Mouse (Mus musculus) stomach, postnatal 0 days (tissue): Measurements from ENCODE around the gene Araf. TPM values are rescaled to one million over a fixed set of nuclear protein-coding genes. Genes with fewer than 3 reads are reported as not detected.
A peak's percentile ranks its signal among the peaks of the same experiment; 100 is the strongest.

Experiments
- ATAC-seq: fragments of 200-750 bp; cut with Nextera tagmentation; 2 replicates; pipeline ENCODE4 v1.8.0; 2017; ENCODE audit not compliant: low FRiP score, low TSS enrichment
- DNase-seq: peaks from one replicate; pipeline ENCODE4 v3.0.0-alpha.2; 2016; ENCODE audit warnings: low spot score
- H3K27ac ChIP-seq: fragments of 300-500 bp; sonication (generic); replicated peaks from 2 replicates; pipeline ENCODE4 v1.5.1; 2014; ENCODE audit warnings: mild to moderate bottlenecking, control low read depth
- H3K27me3 ChIP-seq: fragments of 300-500 bp; sonication (generic); 2 replicates; pipeline ENCODE4 v1.6.1; 2014; ENCODE audit warnings: low read length; ENCODE audit not compliant: control insufficient read depth, insufficient read depth
- H3K36me3 ChIP-seq: fragments of 300-500 bp; sonication (generic); 2 replicates; pipeline ENCODE4 v1.6.1; 2014; ENCODE audit warnings: low read length, mixed read lengths; ENCODE audit not compliant: control insufficient read depth, insufficient read depth
- H3K4me1 ChIP-seq: fragments of 300-500 bp; sonication (generic); replicated peaks from 2 replicates; pipeline ENCODE4 v1.6.1; 2014; ENCODE audit warnings: antibody characterized with exemption; ENCODE audit not compliant: control insufficient read depth, insufficient read depth
- H3K4me2 ChIP-seq: fragments of 300-500 bp; sonication (generic); replicated peaks from 2 replicates; pipeline ENCODE4 v1.6.1; 2014; ENCODE audit warnings: low read depth, mild to moderate bottlenecking, control low read depth, moderate library complexity
- H3K4me3 ChIP-seq: fragments of 300-500 bp; sonication (generic); 2 replicates; pipeline ENCODE4 v1.5.1; 2014; ENCODE audit warnings: low read depth, low read length, control low read depth
- H3K9ac ChIP-seq: fragments of 300-500 bp; sonication (generic); 2 replicates; pipeline ENCODE4 v1.6.1; 2014; ENCODE audit warnings: mild to moderate bottlenecking, low read length, control low read depth, mixed read lengths
- H3K9me3 ChIP-seq: fragments of 300-500 bp; sonication (generic); 2 replicates; pipeline ENCODE4 v1.6.1; 2016; ENCODE audit warnings: low read length; ENCODE audit not compliant: control insufficient read depth
- CTCF ChIP-seq: IDR thresholded peaks from 2 replicates; pipeline ENCODE4 v1.5.1; 2016; ENCODE audit warnings: antibody characterized with exemption, low read depth, mild to moderate bottlenecking, moderate library complexity
- EP300 ChIP-seq: optimal IDR thresholded peaks from 2 replicates; pipeline ENCODE3; 2016; ENCODE audit warnings: antibody characterized with exemption
- WGBS: fragments of 180-500 bp; shearing (Covaris S2); extraction: QIAGEN DNeasy Blood & Tissue Kit; methylation state at CpG from one replicate; pipeline ENCODE4 v1.1.7; 2014; 5-methylcytosine and 5-hydroxymethylcytosine counted together
- polyA plus RNA-seq: library from polyadenylated mRNA; unstranded; fragments of >200 nt; fragmentation: Nextera tagmentation; extraction: Ambion mirVana; gene quantifications from 2 replicates; pipeline ENCODE4 v1.2.1, GENCODE M21; 2015

The Araf gene
- polyA plus RNA-seq, 1 experiment from 2014 or later = 55.4 TPM

DNA sequence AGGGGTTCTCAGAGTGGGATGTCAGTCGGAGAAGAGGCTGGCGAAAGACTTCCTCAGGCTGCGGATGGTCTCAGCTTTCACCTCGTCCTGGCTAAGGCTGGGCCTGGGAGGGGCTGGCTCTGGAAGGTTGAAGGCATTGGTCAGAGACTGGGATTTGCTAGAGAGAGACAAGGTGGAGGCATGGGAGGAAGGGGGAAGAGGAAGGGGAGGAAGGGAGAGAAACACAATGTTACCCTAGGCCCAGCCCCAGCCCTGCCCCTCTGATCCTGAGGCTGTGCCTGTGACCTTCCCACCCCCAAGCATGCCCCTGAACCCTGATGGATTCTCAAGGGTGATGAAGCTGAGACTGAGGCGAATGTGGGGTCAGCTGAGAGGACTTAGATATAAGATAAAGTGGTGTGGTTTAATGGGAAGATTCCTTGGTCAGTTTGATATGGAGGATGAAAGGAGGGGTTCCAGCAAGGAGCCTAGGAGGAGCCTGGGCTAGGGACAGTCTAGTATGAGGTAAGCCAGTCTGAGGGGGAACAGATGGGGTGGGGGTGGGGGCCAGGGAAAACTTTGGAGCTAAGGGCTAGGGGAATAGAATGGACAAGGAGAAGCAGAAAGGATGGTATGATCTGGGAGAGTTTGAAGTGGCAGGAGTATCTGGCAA lies 64.0 kb downstream of the Araf start:
- Histone ChIP-seq H3K4me3 (no peak overlapping the region), H3K36me3 (no peaks in the 10 kb centered on the region), H3K4me1 (no peaks in the 10 kb centered on the region), H3K27ac (no peak overlapping the region), H3K4me2 (no peak overlapping the region), H3K9me3 (no peaks in the 10 kb centered on the region), H3K27me3 (no peaks in the 10 kb centered on the region), H3K9ac (no peak overlapping the region)
- 25% methylated on average over 5 of the region's 5 CpGs for WGBS
- no peak for TF ChIP-seq CTCF
- TF ChIP-seq EP300 = no peak
- ATAC-seq (0 out of 2 replicates have a peak, but pooled peaks have one; percentile 13), DNase-seq (no peak)

GRCm38 (mm10) chrX:20862105-20863065 lies 64.8 kb downstream of the Araf start:
- DNase-seq (no peak), ATAC-seq (peak; percentile 28; the same call in 1 of the 2 replicates)
- no peak overlapping the region for H3K9ac ChIP-seq
- no peak overlapping the region for H3K27ac ChIP-seq
- TF ChIP-seq EP300 (no peak), CTCF (no peak)
- no peaks in the 10 kb centered on the region for H3K27me3 ChIP-seq
- H3K9me3 ChIP-seq = no peaks in the 10 kb centered on the region
- no peaks in the 10 kb centered on the region for H3K4me1 ChIP-seq
- 32% methylated on average over 26 of the region's 29 CpGs for WGBS
- H3K4me2 ChIP-seq = no peak overlapping the region
- H3K36me3 ChIP-seq = no peaks in the 10 kb centered on the region
- H3K4me3 ChIP-seq = no peak overlapping the region

GRCm38 (mm10) chrX:20863161-20864101 lies 65.8 kb downstream of the Araf start:
- H3K4me2 ChIP-seq = no peak overlapping the region
- no peaks in the 10 kb centered on the region for H3K4me1 ChIP-seq
- H3K36me3 ChIP-seq = no peaks in the 10 kb centered on the region
- TF ChIP-seq EP300 (no peak), CTCF (no peak)
- H3K9ac ChIP-seq = no peak overlapping the region
- 77% methylated on average over 9 of the region's 9 CpGs for WGBS
- H3K27me3 ChIP-seq = no peaks in the 10 kb centered on the region
- no peak overlapping the region for H3K27ac ChIP-seq
- no peak overlapping the region for H3K4me3 ChIP-seq
- H3K9me3 ChIP-seq = no peaks in the 10 kb centered on the region
- DNase-seq = no peak
- ATAC-seq = 0 out of 2 replicates have a peak, but pooled peaks have one; percentile 16

- 39% methylated on average over 4 of the region's 4 CpGs for WGBS
- TF ChIP-seq EP300 = no peak
- TF ChIP-seq CTCF = no peak
Measured at GRCm38 (mm10) chrX:20868091-20868490, 70.5 kb downstream of the Araf start.

GRCm38 (mm10) chrX:20869203-20869602 lies 71.6 kb downstream of the Araf start:
- 82% methylated on average over 1 of the region's 1 CpGs for WGBS
- TF ChIP-seq EP300 = no peak
- TF ChIP-seq CTCF = no peak

More at GRCm38 (mm10) chrX:20868091-20868490, 70.5 kb downstream of the Araf start:
- Histone ChIP-seq H3K4me2 (no peak overlapping the region), H3K4me3 (no peak overlapping the region), H3K9ac (no peak overlapping the region), H3K27ac (no peak overlapping the region), H3K27me3 (no peaks in the 10 kb centered on the region), H3K4me1 (no peaks in the 10 kb centered on the region), H3K9me3 (no peaks in the 10 kb centered on the region), H3K36me3 (no peaks in the 10 kb centered on the region)
- DNase-seq (no peak), ATAC-seq (no peak)

More at GRCm38 (mm10) chrX:20869203-20869602, 71.6 kb downstream of the Araf start:
- no peak overlapping the region for H3K9ac ChIP-seq
- no peak overlapping the region for H3K27ac ChIP-seq
- H3K27me3 ChIP-seq = no peaks in the 10 kb centered on the region
- DNase-seq (no peak), ATAC-seq (no peak)
- no peaks in the 10 kb centered on the region for H3K9me3 ChIP-seq
- H3K4me3 ChIP-seq = no peak overlapping the region
- no peaks in the 10 kb centered on the region for H3K36me3 ChIP-seq
- H3K4me2 ChIP-seq = no peak overlapping the region
- no peaks in the 10 kb centered on the region for H3K4me1 ChIP-seq
